Mouse (Mus musculus) retina, postnatal 1 day (tissue): Measurements from ENCODE around the gene Mcl1.
"Not testable (repeated sequence)": the region's sequence is repeated elsewhere in the genome, so short reads cannot be mapped to it uniquely, and the experiment has no call there.

ENCODE experiments used
- DNase-seq: peaks from one replicate; pipeline ENCODE4 v3.0.0-alpha.2; 2012

Mcl1 gene

DNA sequence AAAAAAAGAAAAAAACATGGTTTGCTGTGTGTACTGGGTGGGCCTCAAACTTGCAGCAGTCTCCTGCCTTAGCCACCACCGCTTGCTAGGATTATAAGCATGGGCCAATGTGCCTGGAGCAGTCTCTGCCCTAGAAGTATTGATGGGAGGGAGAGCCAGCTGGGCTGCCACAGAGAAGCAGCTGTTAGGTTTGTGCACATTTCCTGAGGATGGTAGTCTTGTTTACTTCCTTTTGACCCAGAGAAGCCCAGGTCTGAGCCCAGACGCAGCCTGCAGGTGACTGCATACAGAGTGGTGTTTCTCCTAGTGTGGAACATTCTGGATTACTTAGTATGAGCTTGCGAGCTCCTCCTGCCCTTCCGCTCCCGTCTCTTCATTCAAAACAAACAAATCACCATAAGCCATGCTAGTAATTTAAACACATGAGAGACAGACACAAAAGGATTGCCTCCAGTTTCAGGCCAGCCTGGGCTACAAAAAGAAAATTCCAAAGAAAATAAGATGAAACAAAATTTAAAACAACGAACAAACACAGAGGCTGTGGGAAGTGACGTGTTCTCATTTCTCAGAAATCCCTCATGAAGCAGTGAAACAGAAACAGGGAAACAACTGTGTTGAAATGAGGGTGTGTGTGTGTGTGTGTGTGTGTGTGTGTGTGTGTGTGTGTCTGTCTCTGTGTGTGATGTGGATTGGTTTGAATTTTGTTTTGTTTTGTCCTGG lies 10.2 kb downstream of the Mcl1 start:
- DNase-seq = peak; percentile 46

GRCm38 (mm10) chr3:95669309-95669665 lies 10.7 kb downstream of the Mcl1 start:
- no peak for DNase-seq

GRCm38 (mm10) chr3:95670419-95670818 lies 11.8 kb downstream of the Mcl1 start:
- DNase-seq = not testable (repeated sequence)

GRCm38 (mm10) chr3:95671201-95671600 lies 12.6 kb downstream of the Mcl1 start:
- no peak for DNase-seq

- DNase-seq = no peak
Measured at GRCm38 (mm10) chr3:95672461-95672860, 13.9 kb downstream of the Mcl1 start.

GRCm38 (mm10) chr3:95672861-95673706 lies 14.5 kb downstream of the Mcl1 start:
- no peak for DNase-seq

- DNase-seq = no peak
Measured at GRCm38 (mm10) chr3:95673707-95674211, 15.2 kb downstream of the Mcl1 start.

DNA sequence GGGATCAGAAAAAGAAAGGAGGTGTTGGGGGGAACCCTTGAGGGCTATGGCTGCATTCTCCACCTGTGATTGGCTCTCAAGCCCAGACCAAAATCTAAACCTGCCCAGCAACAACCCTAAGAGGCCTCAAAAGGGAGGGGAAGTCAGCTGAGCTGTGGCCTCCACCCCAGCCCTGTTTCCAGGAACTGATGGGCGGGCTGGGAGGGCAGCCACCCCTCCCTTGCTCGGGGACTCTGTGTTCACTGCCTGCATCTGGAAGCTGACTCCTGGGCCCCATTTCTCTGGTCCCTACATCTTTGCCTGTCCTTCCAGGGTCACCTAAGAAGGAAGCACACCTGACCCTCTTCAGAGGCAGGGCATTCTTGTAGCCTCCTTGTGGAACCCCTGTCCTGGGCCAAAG lies 15.6 kb downstream of the Mcl1 start:
- DNase-seq = no peak

DNA sequence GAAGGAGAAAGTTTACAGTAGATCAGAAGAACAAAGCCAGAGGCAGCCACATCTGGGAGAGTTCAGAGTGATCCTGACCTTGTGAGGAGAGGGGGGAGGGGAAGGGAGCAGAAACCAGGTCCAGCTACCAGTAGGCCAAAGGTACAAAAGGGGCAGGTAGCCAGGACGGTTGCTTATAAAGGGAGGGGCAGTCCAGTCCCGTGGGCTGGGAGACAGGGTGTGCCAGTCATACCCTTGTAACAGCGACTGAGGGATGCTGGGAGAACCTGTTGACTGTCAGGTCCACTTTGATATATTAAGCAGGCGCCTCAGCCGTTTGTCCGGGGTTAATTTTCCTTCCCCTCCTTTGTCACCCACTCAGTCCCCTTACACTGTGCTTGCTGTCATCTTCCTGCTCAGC lies 16.2 kb downstream of the Mcl1 start:
- DNase-seq = no peak

- DNase-seq = peak; percentile 79
Measured at GRCm38 (mm10) chr3:95675301-95676092, 16.9 kb downstream of the Mcl1 start.

GRCm38 (mm10) chr3:95676745-95677419 lies 18.3 kb downstream of the Mcl1 start:
- DNase-seq = peak; percentile 78

DNA sequence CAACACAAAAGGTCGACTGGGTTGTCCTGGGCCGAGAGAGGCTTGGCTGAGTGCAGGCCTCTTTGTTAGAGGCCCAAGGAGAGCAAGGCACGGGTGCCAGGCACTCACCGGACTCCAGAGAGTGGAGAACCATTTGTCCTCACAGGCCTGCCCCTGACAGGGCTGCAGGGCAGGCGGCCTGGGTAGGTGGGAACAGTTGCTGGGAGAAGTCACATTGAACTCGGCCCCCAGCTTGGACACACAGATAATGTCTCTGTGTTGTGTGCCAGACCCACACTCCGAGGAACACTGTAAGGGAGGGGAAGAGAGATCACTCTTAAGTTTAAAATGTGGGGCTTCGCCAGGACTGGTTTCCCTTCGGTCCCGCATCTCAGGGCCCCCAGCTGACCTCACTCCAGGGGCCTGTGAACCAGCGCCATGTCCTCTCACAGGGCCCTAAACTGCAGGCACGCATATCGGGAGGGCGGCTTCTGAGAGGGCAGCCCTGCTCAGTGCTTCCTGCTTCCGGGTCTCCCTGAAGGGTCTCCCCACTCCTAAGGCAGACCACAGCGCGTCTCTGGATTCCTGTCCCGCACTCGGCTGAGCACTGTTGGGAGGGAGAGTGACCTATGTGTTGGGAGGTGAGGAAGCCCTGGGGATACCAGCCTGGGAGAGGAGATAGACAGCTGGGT lies 19.0 kb downstream of the Mcl1 start:
- no peak for DNase-seq

DNA sequence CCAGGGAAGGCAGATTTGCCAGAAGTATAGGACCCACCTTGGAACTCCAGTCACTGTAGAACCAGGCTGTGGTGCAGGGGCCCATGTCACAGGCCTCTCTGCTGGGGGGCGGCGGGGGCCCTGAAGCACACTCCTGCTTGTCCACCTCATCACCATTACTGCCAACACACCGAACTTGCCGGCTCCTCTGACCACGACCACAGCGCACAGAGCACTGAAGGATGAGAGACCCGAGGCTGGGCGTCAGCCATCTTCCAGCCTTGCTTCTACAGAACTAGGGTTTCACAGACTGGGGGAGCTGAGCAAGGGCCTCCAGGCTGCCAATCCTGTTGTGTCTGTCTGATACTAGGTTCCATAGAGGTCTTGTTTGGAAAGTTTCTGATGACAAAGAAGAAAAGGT lies 21.0 kb downstream of the Mcl1 start:
- no peak for DNase-seq

- no peak for DNase-seq
Measured at GRCm38 (mm10) chr3:95680673-95681072, 22.1 kb downstream of the Mcl1 start.

DNA sequence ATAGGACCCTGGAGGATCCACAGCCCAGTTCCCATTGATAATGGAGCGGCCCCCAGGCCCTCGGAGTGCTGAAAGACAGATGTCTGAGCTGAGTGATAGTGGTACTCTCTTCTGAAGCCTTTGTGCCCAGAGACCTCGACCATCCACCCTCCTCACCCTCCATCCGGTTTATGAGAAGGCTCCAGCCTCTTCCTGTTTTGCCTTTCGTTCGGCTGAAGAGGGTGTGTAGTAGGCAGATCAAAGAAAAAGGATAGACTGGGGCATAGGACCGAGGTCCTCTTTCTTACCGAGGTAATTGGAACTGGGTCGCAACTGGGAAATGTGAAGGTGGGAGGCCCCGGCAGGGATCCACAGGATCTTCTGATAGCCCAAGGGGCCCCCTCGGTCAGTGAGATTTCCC lies 22.8 kb downstream of the Mcl1 start:
- no peak for DNase-seq

DNA sequence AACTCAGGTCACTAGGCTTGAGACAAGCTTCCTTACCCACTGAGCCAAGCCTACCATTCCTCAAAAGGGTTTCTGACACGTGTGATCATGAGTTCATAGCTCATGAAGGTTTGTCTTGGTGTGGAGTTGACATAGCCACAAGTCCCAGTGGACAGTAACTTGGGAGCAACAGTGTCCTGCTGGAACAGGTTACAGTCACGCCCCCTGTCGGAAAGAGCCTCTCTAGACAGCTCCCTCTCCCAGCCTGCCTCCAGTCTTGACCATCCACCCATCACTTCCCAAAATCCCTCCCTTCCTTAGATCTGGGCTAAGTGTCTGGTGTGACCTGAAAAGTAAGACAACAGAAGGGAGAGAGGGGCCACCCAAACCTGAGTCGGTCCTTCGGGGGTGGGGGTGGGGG lies 24.3 kb downstream of the Mcl1 start:
- DNase-seq = no peak

- no peak for DNase-seq
Measured at GRCm38 (mm10) chr3:95684846-95685245, 26.3 kb downstream of the Mcl1 start.

DNA sequence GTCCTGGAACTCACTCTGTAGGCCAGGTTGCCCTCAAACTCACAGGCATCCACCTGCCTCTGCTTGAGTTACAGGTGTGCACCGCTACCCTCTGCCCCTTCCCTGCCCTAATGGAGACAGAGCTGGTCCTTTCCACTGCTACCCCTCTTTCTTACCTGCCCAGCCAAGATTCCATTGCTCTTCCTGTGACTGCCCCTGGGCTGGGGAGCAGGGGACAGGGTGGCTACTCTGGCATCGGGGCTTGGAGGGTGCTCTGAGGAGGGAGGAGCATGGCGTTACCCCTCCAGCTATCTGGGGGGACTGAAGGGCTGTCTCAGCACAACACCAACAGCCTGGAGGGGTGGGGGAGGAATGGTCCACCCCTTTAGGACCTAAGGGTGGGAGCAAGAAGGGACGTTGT lies 26.7 kb downstream of the Mcl1 start:
- DNase-seq = no peak

GRCm38 (mm10) chr3:95685701-95686100 lies 27.1 kb downstream of the Mcl1 start:
- no peak for DNase-seq

- DNase-seq = no peak
Measured at GRCm38 (mm10) chr3:95686492-95687167, 28.0 kb downstream of the Mcl1 start.

- DNase-seq = no peak
Measured at GRCm38 (mm10) chr3:95687168-95687523, 28.6 kb downstream of the Mcl1 start.
